Mouse (Mus musculus) lung, embryonic 14.5 days (tissue): ENCODE results near the gene Cytip. TPM values are rescaled to one million over a fixed set of nuclear protein-coding genes. Genes with fewer than 3 reads are reported as not detected.
A peak's percentile ranks its signal among the peaks of the same experiment; 100 is the strongest.

Experiments used
- ATAC-seq: fragments of 200-750 bp; cut with Nextera tagmentation; 2 replicates; pipeline ENCODE4 v1.8.0; 2017; ENCODE audit warnings: mild to moderate bottlenecking, moderate TSS enrichment, moderate library complexity; ENCODE audit not compliant: insufficient read depth
- DNase-seq: peaks from one replicate; pipeline ENCODE4 v3.0.0-alpha.2; 2015
- H3K27ac ChIP-seq: fragments of 300-500 bp; sonication (generic); 2 replicates; pipeline ENCODE4 v1.5.1; 2014; ENCODE audit warnings: low read depth, mild to moderate bottlenecking, moderate library complexity
- H3K27me3 ChIP-seq: fragments of 300-500 bp; sonication (generic); 2 replicates; pipeline ENCODE4 v1.6.1; 2014; ENCODE audit warnings: low read length, control low read depth; ENCODE audit not compliant: insufficient read depth
- H3K36me3 ChIP-seq: fragments of 300-500 bp; sonication (generic); 2 replicates; pipeline ENCODE4 v1.6.1; 2014; ENCODE audit warnings: control low read depth; ENCODE audit not compliant: insufficient read depth
- H3K4me1 ChIP-seq: fragments of 300-500 bp; sonication (generic); 2 replicates; pipeline ENCODE4 v1.6.1; 2014; ENCODE audit warnings: antibody characterized with exemption, control low read depth; ENCODE audit not compliant: insufficient read depth
- H3K4me2 ChIP-seq: fragments of 300-500 bp; sonication (generic); 2 replicates; pipeline ENCODE4 v1.6.1; 2014; ENCODE audit warnings: mild to moderate bottlenecking
- H3K4me3 ChIP-seq: fragments of 300-500 bp; sonication (generic); 2 replicates; pipeline ENCODE4 v1.5.1; 2014; ENCODE audit warnings: low read depth, low read length
- H3K9ac ChIP-seq: fragments of 300-500 bp; sonication (generic); 2 replicates; pipeline ENCODE4 v1.6.1; 2014
- H3K9me3 ChIP-seq: fragments of 300-500 bp; sonication (generic); 2 replicates; pipeline ENCODE4 v1.6.1; 2016; ENCODE audit warnings: low read depth, low read length, control low read depth
- CTCF ChIP-seq: IDR thresholded peaks from 2 replicates; pipeline ENCODE4 v1.5.1; 2016; ENCODE audit warnings: antibody characterized with exemption, low read depth
- WGBS: fragments of 180-500 bp; shearing (Covaris S2); extraction: QIAGEN DNeasy Blood & Tissue Kit; methylation state at CpG from one replicate; pipeline ENCODE4 v1.1.7; 2014; 5-methylcytosine and 5-hydroxymethylcytosine counted together
- polyA plus RNA-seq: library from polyadenylated mRNA; unstranded; fragments of >200 nt; fragmentation: Nextera tagmentation; extraction: Ambion mirVana; gene quantifications from 2 replicates; pipeline ENCODE4 v1.2.1, GENCODE M21; 2014

Gene Cytip
- polyA plus RNA-seq, 1 experiment from 2014 or later: 1.3 TPM

GRCm38 (mm10) chr2:58163457-58164181 is 31.7 kb downstream of the Cytip start:
- H3K4me1 ChIP-seq: 0 out of 2 replicates have a peak, but pooled peaks cover 3% of the 10 kb centered on the region
- ATAC-seq: peak; percentile 58; the same call in 1 of the 2 replicates
- H3K9me3 ChIP-seq: no peaks in the 10 kb centered on the region
- TF ChIP-seq CTCF: peak; percentile 25; the same call in 1 of the 2 replicates
- H3K4me3 ChIP-seq: no peak overlapping the region
- no peak for DNase-seq
- no peaks in the 10 kb centered on the region for H3K36me3 ChIP-seq
- H3K27ac ChIP-seq: no peak overlapping the region
- H3K4me2 ChIP-seq: no peak overlapping the region
- 29% methylated on average over 1 of the region's 1 CpGs for WGBS
- no peaks in the 10 kb centered on the region for H3K27me3 ChIP-seq
- H3K9ac ChIP-seq: no peak overlapping the region

- 77% methylated on average over 4 of the region's 4 CpGs for WGBS
- no peak overlapping the region for H3K9ac ChIP-seq
- no peak for ATAC-seq
These were observed 33.5 kb downstream of the Cytip start for GRCm38 (mm10) chr2:58161813-58162212.

GRCm38 (mm10) chr2:58160541-58161307 is 34.6 kb downstream of the Cytip start:
- Histone ChIP-seq H3K4me3 (no peak overlapping the region), H3K27me3 (no peaks in the 10 kb centered on the region), H3K4me1 (0 out of 2 replicates have a peak, but pooled peaks cover 3% of the 10 kb centered on the region), H3K4me2 (no peak overlapping the region), H3K36me3 (no peaks in the 10 kb centered on the region), H3K27ac (no peak overlapping the region), H3K9me3 (no peaks in the 10 kb centered on the region), H3K9ac (no peak overlapping the region)
- 67% methylated on average over 21 of the region's 21 CpGs for WGBS
- TF ChIP-seq CTCF: no peak
- DNase-seq: peak; percentile 19
- ATAC-seq: no peak

More at GRCm38 (mm10) chr2:58161813-58162212, 33.5 kb downstream of the Cytip start:
- Histone ChIP-seq H3K4me1 (0 out of 2 replicates have a peak, but pooled peaks cover 3% of the 10 kb centered on the region), H3K27ac (no peak overlapping the region), H3K36me3 (no peaks in the 10 kb centered on the region), H3K4me3 (no peak overlapping the region), H3K27me3 (no peaks in the 10 kb centered on the region), H3K4me2 (no peak overlapping the region), H3K9me3 (no peaks in the 10 kb centered on the region)
- DNase-seq: no peak
- TF ChIP-seq CTCF: no peak

- 85% methylated on average over 13 of the region's 13 CpGs for WGBS
- no peak for ATAC-seq
- no peak for DNase-seq
These were observed 35.5 kb downstream of the Cytip start for GRCm38 (mm10) chr2:58159880-58160279.

GRCm38 (mm10) chr2:58159121-58159520 is 36.2 kb downstream of the Cytip start:
- Histone ChIP-seq H3K4me1 (0 out of 2 replicates have a peak, but pooled peaks cover 3% of the 10 kb centered on the region), H3K27me3 (no peaks in the 10 kb centered on the region), H3K9ac (no peak overlapping the region), H3K4me3 (no peak overlapping the region), H3K36me3 (no peaks in the 10 kb centered on the region), H3K9me3 (no peaks in the 10 kb centered on the region), H3K4me2 (no peak overlapping the region), H3K27ac (no peak overlapping the region)
- ATAC-seq: no peak
- 91% methylated on average over 6 of the region's 6 CpGs for WGBS
- DNase-seq: no peak
- TF ChIP-seq CTCF: no peak

More at GRCm38 (mm10) chr2:58159880-58160279, 35.5 kb downstream of the Cytip start:
- Histone ChIP-seq H3K27me3 (no peaks in the 10 kb centered on the region), H3K4me1 (0 out of 2 replicates have a peak, but pooled peaks cover 3% of the 10 kb centered on the region), H3K9me3 (no peaks in the 10 kb centered on the region), H3K4me3 (no peak overlapping the region), H3K36me3 (no peaks in the 10 kb centered on the region), H3K4me2 (no peak overlapping the region), H3K27ac (no peak overlapping the region), H3K9ac (no peak overlapping the region)
- no peak for TF ChIP-seq CTCF

- TF ChIP-seq CTCF: no peak
- no peak for ATAC-seq
- 83% methylated on average over 5 of the region's 5 CpGs for WGBS
These were observed 36.8 kb downstream of the Cytip start for GRCm38 (mm10) chr2:58158539-58158938.

GRCm38 (mm10) chr2:58158107-58158506 is 37.2 kb downstream of the Cytip start:
- H3K9me3 ChIP-seq: no peaks in the 10 kb centered on the region
- no peaks in the 10 kb centered on the region for H3K4me1 ChIP-seq
- WGBS: 69% methylated on average over 2 of the region's 2 CpGs
- H3K27me3 ChIP-seq: no peaks in the 10 kb centered on the region
- H3K4me3 ChIP-seq: no peak overlapping the region
- no peak overlapping the region for H3K9ac ChIP-seq
- no peak overlapping the region for H3K27ac ChIP-seq
- no peak overlapping the region for H3K4me2 ChIP-seq
- no peaks in the 10 kb centered on the region for H3K36me3 ChIP-seq
- no peak for DNase-seq
- TF ChIP-seq CTCF: no peak
- no peak for ATAC-seq

More at GRCm38 (mm10) chr2:58158539-58158938, 36.8 kb downstream of the Cytip start:
- H3K9ac ChIP-seq: no peak overlapping the region
- no peak overlapping the region for H3K27ac ChIP-seq
- H3K4me3 ChIP-seq: no peak overlapping the region
- H3K27me3 ChIP-seq: no peaks in the 10 kb centered on the region
- no peaks in the 10 kb centered on the region for H3K36me3 ChIP-seq
- H3K4me1 ChIP-seq: 0 out of 2 replicates have a peak, but pooled peaks cover under 1% of the 10 kb centered on the region
- no peaks in the 10 kb centered on the region for H3K9me3 ChIP-seq
- DNase-seq: no peak
- H3K4me2 ChIP-seq: no peak overlapping the region
